Mouse (Mus musculus) kidney, adult 2 months (tissue): ENCODE measurements around the gene Pnpo.

Experiments
- CTCF ChIP-seq: fragments of 200-500 bp; conservative IDR thresholded peaks from 2 replicates; pipeline ENCODE4 v1.5.1; 2011; ENCODE audit warnings: low read depth, mild to moderate bottlenecking, control low read depth, low read length, moderate library complexity, mixed read lengths; ENCODE audit not compliant: insufficient read depth, insufficient read length
- POLR2A ChIP-seq: fragments of 200-500 bp; IDR thresholded peaks from one replicate; pipeline ENCODE4 v1.6.1; 2011; ENCODE audit warnings: low read depth, low read length, control low read depth

DNA sequence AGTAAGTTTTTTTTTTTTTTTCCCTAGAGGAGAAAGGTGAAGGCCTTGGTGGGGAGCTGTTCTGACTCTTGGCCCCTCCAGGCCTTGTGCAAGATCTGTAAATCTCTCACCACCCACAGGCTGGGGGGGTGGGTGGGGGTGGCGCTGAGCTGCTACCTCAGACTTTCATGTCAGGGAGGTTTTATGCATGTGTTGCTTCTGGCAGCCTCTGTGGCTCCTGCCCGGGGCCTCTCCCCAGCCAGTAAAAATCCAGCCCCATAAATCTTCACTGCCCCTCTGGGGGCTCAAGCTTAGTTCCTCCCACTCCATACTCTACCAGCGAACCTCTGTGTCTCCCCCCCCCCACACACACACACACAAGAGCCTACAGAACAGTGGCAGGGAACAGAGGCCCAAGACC lies 42.7 kb upstream of the Pnpo start:
- TF ChIP-seq POLR2A = no peak
- no peak for TF ChIP-seq CTCF
